Mouse (Mus musculus) kidney, adult 8-10 months (tissue): Measurements from ENCODE around the gene Tmem159.

Source experiments
- DNase-seq, 2 experiments: peaks; one replicate each; pipeline ENCODE4 v3.0.0; 2022

Tmem159 gene

DNA sequence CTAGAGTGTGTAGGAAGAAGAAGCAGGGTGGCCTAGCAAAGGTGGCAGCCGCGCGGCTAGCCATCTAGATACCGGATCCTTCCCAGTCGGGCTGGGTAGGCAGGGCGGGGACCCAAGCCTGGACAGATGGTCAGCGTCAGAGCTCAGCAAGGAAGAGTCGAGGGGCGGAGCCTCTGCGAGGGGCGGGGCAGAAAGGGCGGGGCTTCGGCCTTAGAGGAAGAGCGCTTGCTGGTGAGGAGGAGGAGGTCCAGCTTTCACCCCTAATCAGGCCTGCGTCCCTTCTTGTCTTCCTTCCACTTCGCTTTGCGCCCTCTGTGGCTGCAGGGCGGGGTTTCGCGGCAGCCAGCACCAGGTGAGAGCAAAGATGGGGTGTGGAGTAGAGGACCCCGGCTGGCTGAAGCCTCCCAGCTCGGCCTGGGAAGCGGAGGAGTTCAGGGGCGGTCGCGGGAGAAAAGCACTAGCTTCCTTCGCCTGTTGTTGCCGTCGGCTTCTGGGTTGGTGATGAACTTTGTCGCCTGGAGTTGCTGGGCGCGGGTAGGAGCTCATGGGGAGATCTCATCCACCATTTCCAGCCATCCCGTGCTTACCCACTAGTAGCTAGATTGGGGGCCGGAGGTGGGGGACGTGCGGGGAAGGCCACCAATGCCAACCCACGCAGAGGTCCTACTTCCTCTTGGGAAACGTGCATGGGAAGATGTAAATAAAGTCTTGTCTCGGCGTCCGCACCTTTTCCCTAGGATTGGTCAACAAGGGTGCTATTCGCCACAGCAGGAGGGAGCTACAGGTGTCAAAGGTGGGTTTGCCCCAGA lies at the start of gene Tmem159:
Tmem159 (plus strand) TSS at position 190 of the 809 bp plus-strand sequence.
- peak; percentile 92 to 94 for DNase-seq

DNA sequence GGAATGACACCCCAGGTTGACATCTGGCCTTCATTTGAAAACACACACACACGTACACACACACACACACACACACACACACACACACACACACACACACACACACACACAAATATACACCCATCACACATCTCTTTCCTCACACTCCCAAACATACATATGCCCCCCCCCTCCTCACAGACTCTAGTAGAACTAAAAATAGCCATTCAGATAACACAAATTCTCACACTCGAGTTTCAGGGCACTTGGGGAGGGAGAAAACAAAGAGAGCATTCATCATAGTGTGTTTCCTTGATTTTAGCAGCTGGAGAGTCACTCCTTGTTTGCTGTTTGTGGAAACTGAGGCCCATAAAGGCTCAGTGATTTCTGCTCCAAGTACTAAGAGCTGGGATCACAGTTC lies 48.1 kb upstream of the Tmem159 start:
- no peak for DNase-seq

- DNase-seq = no peak
Observed at GRCm38 (mm10) chr7:120055479-120055878, 46.7 kb upstream of the Tmem159 start.

- DNase-seq = no peak
Observed at GRCm38 (mm10) chr7:120064045-120064444, 38.1 kb upstream of the Tmem159 start.

- DNase-seq = no peak
Observed at GRCm38 (mm10) chr7:120068114-120068513, 34.0 kb upstream of the Tmem159 start.

DNA sequence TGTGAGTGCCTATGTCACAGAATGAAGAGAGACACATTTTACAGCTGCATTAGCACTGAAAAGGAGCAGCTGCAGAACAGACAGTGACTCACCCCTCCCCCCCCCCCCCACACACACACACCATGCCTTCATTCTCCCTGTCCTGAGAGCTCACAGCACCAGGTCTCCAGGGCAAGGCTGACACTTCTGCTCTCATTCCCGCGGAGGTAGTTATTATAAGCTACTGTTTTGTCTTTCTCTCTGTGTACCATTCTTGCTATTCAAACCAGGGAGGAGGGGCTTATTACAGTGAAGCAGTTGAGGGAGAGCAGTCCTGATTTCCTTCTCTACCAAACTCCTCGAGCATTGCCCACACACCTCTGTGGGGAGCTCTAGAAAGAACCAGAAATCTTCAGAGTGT lies 33.0 kb upstream of the Tmem159 start:
- DNase-seq = no peak

- no peak for DNase-seq
Observed at GRCm38 (mm10) chr7:120080177-120080576, 22.0 kb upstream of the Tmem159 start.

DNA sequence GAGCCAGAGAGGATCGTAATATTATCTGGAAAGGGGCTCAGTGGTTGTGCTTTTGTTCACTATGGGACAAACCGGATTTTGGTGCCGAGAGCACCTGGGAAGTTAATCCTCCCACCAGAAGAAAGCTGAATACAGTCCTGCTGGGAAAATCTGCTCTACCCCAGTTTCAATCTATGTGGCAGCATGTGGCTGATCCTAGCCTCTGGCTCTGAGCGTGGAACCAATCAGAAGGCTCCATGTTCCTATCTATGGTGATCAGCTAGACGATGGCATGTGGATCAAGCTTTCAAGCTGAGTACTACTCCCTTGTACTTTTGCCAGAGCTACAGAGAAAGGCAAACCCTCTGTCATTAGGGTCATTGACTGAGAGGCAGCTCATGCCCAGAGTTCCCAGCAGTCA lies 9.1 kb upstream of the Tmem159 start:
- DNase-seq = no peak

- DNase-seq = no peak
Observed at GRCm38 (mm10) chr7:120094216-120094615, 7.9 kb upstream of the Tmem159 start.

GRCm38 (mm10) chr7:120095180-120095579 lies 7.0 kb upstream of the Tmem159 start, which contains the start of gene Dnah3:
TSS of gene Dnah3 (minus strand) at chr7:120095280.
- DNase-seq = no peak

GRCm38 (mm10) chr7:120097845-120098244 lies 4.3 kb upstream of the Tmem159 start:
- DNase-seq = peak; percentile 47 to 75

GRCm38 (mm10) chr7:120098403-120098802 lies 3.8 kb upstream of the Tmem159 start:
- peak; percentile 66 to 86 for DNase-seq

- peak; percentile 23 to 38 for DNase-seq
Observed at GRCm38 (mm10) chr7:120103019-120103567, 940 bp downstream of the Tmem159 start.

DNA sequence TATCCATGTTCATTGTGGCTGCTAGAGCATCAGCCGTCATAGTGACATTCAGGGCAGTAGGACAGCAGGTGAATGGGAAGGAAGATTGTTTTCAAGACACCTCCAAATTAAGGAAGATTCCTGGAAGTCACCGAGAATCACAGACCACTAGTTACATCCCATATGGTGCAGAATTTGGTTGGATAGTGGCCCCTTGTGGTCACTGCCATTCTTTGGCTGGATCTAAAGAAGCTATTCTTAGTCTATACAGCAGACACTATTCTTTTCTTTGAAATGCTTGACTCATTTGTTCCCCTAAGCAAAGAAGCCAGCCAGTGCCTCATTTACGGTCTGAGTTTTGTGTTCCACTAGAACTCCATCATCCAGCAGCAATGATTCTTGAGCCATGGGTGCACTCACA lies 2.8 kb downstream of the Tmem159 start:
- DNase-seq = no peak

DNA sequence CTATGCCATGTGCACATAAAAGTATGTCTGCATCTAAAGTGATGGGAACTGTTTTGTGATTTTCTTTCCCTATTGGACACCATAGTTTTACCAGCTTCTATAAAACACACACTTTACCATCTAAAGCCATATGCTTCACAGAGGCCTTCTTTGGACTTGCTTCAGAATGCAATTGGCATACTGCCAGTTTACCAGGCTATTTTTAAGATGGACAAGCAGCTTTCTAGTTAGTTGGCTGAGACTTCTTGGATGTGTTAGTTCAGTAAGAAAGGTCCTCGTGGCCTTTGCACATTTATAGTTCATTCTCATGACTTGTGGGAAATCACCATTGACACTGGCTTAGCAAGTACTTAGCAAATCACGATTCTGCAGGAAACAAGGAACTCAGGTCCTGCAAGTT lies 4.2 kb downstream of the Tmem159 start:
- DNase-seq = no peak

- DNase-seq = no peak
Observed at GRCm38 (mm10) chr7:120109676-120110075, 7.5 kb downstream of the Tmem159 start.

- no peak for DNase-seq
Observed at GRCm38 (mm10) chr7:120116976-120117375, 14.8 kb downstream of the Tmem159 start.

- no peak for DNase-seq
Observed at GRCm38 (mm10) chr7:120117529-120117928, 15.4 kb downstream of the Tmem159 start.

- no peak for DNase-seq
Observed at GRCm38 (mm10) chr7:120123776-120124175, 21.6 kb downstream of the Tmem159 start.

DNA sequence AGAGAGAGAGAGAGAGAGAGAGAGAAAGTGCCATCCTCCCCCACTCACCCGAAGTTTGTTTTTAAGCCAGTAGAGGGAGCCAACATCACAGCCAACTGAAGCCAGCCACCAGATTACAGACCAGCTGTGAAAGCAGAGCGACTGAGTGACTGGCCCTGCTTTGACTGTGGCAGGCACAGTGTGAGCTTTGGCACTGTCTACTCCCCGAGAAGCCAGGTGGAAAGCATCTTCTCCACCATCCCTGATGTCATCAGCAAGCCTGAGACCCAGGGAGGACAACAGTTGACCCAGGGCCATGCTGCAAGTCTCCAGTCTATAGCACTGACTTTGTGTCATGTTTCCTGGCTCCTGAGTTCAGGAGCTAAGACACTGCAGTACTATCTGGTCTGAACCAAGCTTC lies 22.7 kb downstream of the Tmem159 start:
- DNase-seq = peak; percentile 58 to 79

- no peak for DNase-seq
Observed at GRCm38 (mm10) chr7:120126976-120127685, 25.0 kb downstream of the Tmem159 start.

- no peak for DNase-seq
Observed at GRCm38 (mm10) chr7:120127686-120128059, 25.5 kb downstream of the Tmem159 start.

DNA sequence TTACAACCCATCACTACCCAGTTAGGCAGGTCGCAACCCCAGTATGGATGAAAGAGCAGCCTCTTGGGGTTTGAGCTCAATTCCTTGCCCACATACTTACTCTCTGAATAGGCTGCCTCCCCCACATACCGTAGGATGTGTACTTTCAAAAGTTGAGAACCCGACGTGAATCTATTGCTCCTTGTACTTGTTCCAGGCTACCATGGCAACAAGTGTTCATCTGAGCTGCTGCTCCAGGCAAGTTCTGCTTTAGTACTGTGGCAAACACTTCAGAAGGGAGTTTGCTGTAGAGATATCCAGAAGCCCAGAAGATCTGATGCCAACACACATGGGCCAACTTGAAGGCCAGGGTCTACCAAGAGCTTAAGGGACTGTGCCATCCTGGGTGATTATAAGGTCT lies 26.8 kb downstream of the Tmem159 start:
- DNase-seq = no peak

GRCm38 (mm10) chr7:120142743-120143142 lies 40.6 kb downstream of the Tmem159 start:
- no peak for DNase-seq
